Mouse (Mus musculus): Measurements from ENCODE around the gene Calcb.

DNA sequence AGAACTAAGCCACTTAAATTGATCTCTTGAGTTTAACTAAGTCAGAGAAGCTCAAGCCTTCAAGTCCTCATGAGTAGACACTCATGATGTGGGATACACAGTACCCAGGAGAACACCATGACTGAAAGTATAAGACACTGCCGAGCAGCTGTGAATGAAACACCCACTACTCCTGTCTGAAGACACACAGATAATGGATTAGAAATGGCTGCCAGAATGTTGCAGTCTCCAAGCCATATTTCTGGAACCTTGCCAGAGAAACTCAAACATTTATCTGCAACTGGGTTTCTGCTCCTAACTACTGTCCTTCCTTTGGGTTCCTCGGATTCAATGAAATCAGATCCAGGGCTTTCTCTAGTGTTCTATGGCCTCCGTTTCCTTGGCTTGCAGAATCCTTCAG is 48.1 kb downstream of the Calcb start:
- TF ChIP-seq HCFC1 (IDR thresholded peaks at IDR 0.05; ENCODE audit: borderline replicate concordance, insufficient read depth, low read length) = no peak
- TF ChIP-seq ZC3H11A (IDR thresholded peaks at IDR 0.05; ENCODE audit: borderline replicate concordance, low read depth, low read length) = no peak
- no peak for TF ChIP-seq ZNF384 (IDR thresholded peaks at IDR 0.05; ENCODE audit: low read depth, low read length)
- no peak for TF ChIP-seq CHD2 (IDR thresholded peaks at IDR 0.05; ENCODE audit: low read depth, low read length)
- no peak for TF ChIP-seq MAFK (IDR thresholded peaks at IDR 0.05; ENCODE audit: insufficient read depth, low read depth, low read length)
